Mouse (Mus musculus) cortical plate, adult 2 months (tissue): ENCODE results near the gene Pde3b. TPM values are rescaled to one million over a fixed set of nuclear protein-coding genes. Genes with fewer than 3 reads are reported as not detected.

ENCODE experiments used
- H3K27ac ChIP-seq: fragments of 200-500 bp; 2 replicates; pipeline ENCODE4 v1.5.1; 2012; ENCODE audit warnings: low read length, control low read depth, inconsistent platforms; ENCODE audit not compliant: insufficient read depth
- H3K4me1 ChIP-seq: fragments of 200-500 bp; 2 replicates; pipeline ENCODE4 v1.6.1; 2011; ENCODE audit warnings: low read length; ENCODE audit not compliant: control insufficient read depth, insufficient read depth
- H3K4me3 ChIP-seq: fragments of 200-500 bp; 2 replicates; pipeline ENCODE4 v1.5.1; 2011; ENCODE audit warnings: mild to moderate bottlenecking, low read length, control low read depth; ENCODE audit not compliant: insufficient read depth
- CTCF ChIP-seq: fragments of 200-500 bp; IDR thresholded peaks from 2 replicates; pipeline ENCODE4 v1.5.1; 2011; ENCODE audit warnings: mild to moderate bottlenecking, control low read depth, low read length; ENCODE audit not compliant: insufficient read depth; ENCODE audit errors: extremely low read depth
- POLR2A ChIP-seq: fragments of 200-500 bp; IDR thresholded peaks from 2 replicates; pipeline ENCODE4 v1.6.1; 2011; ENCODE audit warnings: mild to moderate bottlenecking, low read length, control low read depth; ENCODE audit not compliant: insufficient read depth; ENCODE audit errors: extremely low read depth
- polyA plus RNA-seq: library from polyadenylated mRNA; depleted of rRNA; stranded (reverse); fragments of >200 nt; gene quantifications from 2 replicates; pipeline ENCODE4 v1.2.3, GENCODE M21; 2012

The Pde3b gene
- polyA plus RNA-seq, 1 experiment = 7.3 TPM

DNA sequence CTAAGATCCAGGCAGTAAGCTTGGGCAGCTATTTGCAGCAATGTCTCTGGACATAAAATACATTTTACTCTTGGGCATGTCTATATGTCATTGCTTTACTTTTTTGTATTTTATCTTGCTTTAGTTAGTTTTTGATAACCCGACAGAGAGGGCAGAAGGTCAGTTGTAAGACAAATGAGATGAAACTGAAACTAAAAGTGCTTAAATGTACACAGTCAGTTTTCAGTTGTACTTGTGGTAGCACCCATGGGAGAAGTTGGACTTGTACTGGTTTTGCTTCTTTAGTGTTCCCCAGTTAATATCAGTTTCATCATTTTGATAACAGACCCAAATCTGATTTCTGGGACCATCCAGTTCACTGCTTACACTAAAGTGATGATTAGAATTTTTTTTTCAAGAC, 24.6 kb downstream of the Pde3b start:
- TF ChIP-seq CTCF (no peak), POLR2A (no peak)
- Histone ChIP-seq H3K4me1 (no peaks in the 10 kb centered on the region), H3K4me3 (no peak overlapping the region), H3K27ac (no peak overlapping the region)

DNA sequence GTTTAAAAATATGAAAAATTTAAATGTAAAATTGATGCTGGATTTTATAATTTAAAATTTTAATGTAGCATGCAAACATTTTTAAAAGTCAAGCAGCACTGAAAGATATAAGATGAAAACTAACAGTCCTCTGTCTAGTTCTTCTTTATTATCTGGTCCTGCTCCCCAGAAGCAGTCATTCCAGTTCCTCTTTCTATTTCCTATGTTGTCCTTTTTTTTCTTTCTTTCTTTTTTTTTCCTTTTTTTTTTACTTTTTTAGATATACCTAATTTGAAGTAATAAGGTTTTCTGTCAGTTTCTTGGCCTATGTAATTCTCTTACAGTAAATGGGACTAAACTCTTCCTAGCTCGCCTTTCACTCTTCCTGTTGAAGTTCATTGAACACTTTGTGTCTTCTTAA, 25.4 kb downstream of the Pde3b start:
- no peaks in the 10 kb centered on the region for H3K4me1 ChIP-seq
- H3K27ac ChIP-seq = no peak overlapping the region
- H3K4me3 ChIP-seq = no peak overlapping the region
- TF ChIP-seq CTCF = no peak
- TF ChIP-seq POLR2A = no peak

DNA sequence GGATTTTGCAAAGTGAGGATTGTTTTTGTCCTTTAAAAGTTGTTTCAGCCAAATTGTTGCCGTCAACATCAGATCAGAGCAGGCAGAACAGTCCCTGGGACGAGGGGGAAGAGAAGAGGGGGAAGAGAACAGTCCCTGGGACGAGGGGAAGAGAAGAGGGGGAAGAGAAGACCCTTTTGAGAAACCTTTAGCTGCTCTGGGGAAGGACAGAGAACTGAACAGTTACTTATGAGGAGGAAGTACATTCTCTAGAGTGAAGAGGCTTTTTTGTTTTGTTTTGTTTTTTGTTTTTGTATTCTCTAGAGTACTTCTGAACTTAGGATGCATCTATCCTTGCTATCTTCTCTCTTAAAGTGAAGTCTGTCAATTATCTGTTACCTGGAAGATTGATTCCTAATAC, 37.8 kb downstream of the Pde3b start:
- TF ChIP-seq CTCF (no peak), POLR2A (no peak)
- Histone ChIP-seq H3K27ac (no peak overlapping the region), H3K4me1 (no peaks in the 10 kb centered on the region), H3K4me3 (no peak overlapping the region)

DNA sequence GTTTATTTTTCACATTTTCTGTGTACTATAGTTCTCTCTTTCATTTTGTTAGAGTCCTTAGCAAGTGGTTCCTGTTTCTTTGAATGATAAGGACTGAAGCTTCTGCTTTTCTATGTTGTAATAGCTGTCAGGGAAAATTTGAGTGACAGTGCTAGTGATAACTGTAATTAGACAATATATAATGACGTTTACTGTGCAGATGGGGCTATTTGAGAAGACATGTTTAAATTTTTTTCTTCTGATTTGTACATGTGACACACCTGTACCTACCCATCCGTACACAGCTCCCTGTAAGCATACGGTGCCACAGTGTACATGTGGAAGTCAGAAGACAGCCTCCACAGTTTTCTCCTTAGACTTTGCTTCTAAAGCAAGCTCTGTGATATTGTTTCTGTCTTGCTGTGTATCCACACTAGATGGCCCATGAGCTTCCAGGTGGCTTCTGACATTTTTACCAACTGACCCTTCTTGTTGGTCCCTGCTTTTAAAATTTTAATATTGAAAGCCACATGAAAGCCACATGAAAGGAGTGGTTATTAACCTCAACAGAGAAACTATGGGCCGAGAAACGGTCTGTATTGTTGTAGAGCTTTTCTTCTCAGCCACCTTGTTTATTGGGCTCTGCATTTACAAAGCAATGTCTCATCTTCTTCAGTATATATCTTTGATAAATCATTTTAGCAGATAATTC, 38.4 kb downstream of the Pde3b start:
- H3K4me1 ChIP-seq = no peaks in the 10 kb centered on the region
- no peak overlapping the region for H3K4me3 ChIP-seq
- no peak for TF ChIP-seq CTCF
- TF ChIP-seq POLR2A = no peak
- no peak overlapping the region for H3K27ac ChIP-seq

DNA sequence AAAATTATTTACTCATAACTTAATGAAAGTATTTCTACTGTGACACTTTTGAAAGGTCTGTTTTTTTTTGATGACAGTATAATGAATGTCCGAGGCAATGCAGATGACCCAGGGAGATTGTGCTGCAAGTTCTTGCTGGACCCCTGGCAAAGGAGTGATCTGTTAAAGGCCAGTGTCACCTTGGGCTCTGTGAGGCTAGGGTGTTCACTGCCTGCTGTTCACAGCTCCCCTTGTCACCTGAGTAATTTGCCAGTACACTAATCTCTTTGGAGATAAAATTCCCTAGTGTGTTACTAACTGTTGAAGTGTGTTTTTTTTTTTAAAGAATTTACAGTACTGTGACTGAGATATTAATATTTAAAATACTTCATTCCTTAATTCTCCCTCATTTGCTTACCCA, 39.8 kb downstream of the Pde3b start:
- no peaks in the 10 kb centered on the region for H3K4me1 ChIP-seq
- TF ChIP-seq CTCF = no peak
- no peak for TF ChIP-seq POLR2A
- no peak overlapping the region for H3K4me3 ChIP-seq
- no peak overlapping the region for H3K27ac ChIP-seq

DNA sequence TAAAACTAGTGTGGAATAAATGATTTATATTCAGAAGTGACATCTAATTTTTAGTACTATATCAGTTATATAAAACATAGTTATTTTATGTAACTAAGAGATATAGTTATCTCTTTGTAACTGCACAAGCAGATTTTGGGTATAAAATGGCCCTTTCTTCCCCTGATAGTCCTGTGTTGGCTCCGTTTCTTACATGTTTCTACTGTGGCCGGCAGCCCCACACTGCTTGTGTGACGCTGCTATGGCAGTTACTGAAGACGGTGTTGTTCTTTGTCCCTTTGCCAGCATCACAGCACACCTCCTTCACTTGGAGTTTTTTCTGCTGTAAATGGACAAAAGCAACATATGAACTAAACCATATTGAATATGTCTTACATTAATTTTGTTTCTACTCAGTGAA, 41.8 kb downstream of the Pde3b start:
- Histone ChIP-seq H3K4me1 (no peaks in the 10 kb centered on the region), H3K27ac (no peak overlapping the region), H3K4me3 (no peak overlapping the region)
- TF ChIP-seq CTCF (no peak), POLR2A (no peak)

DNA sequence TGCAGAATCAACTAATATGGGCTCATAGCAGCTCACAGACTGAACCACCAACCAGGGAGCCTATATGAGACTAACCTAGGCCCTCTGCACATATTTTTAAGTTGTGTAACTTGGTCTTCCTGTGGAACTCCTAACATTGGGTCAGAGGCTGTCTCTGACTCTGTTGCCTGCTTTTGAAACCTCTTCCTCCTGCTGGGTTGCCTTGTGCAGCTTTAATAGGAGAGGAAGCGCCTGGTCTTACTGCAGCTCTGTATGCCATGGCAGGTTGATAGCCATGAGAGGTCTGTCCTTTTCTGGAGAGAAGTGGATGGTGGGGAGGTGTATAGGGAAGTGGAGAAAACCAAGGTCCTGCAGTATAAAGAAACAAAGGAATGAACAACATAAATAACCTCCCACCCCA, 44.8 kb downstream of the Pde3b start:
- Histone ChIP-seq H3K27ac (no peak overlapping the region), H3K4me1 (no peaks in the 10 kb centered on the region), H3K4me3 (no peak overlapping the region)
- TF ChIP-seq CTCF (no peak), POLR2A (no peak)

DNA sequence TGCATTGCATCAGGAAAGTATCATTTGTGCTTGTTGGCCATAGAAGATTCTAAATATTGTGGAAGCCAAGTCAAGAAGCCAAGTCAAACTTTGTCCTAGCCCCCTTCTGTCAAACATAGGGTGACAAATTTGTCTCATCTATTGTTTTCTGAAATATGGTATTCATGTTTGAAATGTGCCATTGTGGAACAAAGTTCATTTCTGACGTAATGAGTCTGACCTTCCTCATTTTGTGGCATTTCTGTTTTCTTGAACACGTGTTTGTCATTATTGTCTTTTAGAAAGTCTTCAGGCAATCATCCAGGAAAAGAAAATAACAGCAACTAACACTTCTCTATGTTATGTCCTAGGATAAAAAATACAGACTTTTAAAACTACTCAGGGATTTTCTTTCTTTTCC, 46.6 kb downstream of the Pde3b start:
- H3K4me3 ChIP-seq = no peak overlapping the region
- H3K4me1 ChIP-seq = no peaks in the 10 kb centered on the region
- H3K27ac ChIP-seq = no peak overlapping the region
- TF ChIP-seq POLR2A (no peak), CTCF (no peak)

DNA sequence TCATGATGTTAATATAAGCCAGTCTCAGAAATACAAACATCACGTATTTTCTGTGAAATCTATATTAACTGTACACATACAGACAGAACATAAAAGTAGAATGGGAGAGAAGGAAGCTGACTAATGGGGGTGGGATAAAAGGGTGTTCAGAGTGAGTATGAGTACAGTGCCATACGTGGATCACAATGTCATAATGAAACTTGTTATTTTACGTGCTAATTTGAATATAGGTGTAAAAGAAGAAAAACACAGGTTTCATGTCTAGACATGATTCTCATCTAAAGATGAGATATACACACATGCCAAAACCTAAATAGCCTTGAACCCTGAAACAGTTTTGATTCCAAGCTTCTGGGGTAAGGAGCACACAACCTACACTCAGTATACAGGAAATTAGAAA, 51.3 kb downstream of the Pde3b start:
- no peak overlapping the region for H3K27ac ChIP-seq
- TF ChIP-seq CTCF (no peak), POLR2A (no peak)
- H3K4me1 ChIP-seq = no peaks in the 10 kb centered on the region
- no peak overlapping the region for H3K4me3 ChIP-seq

DNA sequence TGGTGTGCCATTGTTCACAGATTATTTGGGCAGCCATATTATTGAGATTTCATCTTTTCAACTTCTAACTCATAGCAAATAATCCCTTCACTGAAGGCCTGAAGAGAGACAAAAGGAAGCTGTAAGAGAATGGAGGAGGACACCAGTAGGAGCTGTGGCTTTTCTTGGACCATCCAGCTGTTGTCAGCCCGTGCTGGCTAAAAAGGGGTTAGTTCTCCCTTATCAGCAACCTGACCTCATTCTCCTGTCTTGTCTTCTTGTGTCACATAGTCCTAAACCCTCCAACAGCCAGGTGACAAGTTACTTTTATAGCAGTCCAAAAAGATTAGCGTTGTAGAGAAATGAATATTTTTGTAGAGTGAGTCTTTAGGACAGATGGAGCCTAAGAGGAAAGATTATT, 57.4 kb downstream of the Pde3b start:
- Histone ChIP-seq H3K27ac (no peak overlapping the region), H3K4me3 (no peak overlapping the region), H3K4me1 (no peaks in the 10 kb centered on the region; the same call in 1 of the 2 replicates)
- TF ChIP-seq CTCF (no peak), POLR2A (no peak)
